Mouse (Mus musculus) thymus, adult 2 months (tissue): ENCODE data around the gene Cldn20.

ENCODE experiments used
- CTCF ChIP-seq: fragments of 200-500 bp; IDR thresholded peaks from 2 replicates; pipeline ENCODE4 v1.5.1; 2012; ENCODE audit warnings: mild to moderate bottlenecking, control low read depth, low read length, moderate library complexity, borderline replicate concordance; ENCODE audit not compliant: control insufficient read depth, poor library complexity, insufficient read depth; ENCODE audit errors: extremely low read depth
- POLR2A ChIP-seq: fragments of 200-500 bp; IDR thresholded peaks from 2 replicates; pipeline ENCODE4 v1.6.1; 2012; ENCODE audit warnings: mild to moderate bottlenecking, low read length, control low read depth, moderate library complexity; ENCODE audit not compliant: control insufficient read depth, poor library complexity, insufficient read depth; ENCODE audit errors: extremely low read depth

DNA sequence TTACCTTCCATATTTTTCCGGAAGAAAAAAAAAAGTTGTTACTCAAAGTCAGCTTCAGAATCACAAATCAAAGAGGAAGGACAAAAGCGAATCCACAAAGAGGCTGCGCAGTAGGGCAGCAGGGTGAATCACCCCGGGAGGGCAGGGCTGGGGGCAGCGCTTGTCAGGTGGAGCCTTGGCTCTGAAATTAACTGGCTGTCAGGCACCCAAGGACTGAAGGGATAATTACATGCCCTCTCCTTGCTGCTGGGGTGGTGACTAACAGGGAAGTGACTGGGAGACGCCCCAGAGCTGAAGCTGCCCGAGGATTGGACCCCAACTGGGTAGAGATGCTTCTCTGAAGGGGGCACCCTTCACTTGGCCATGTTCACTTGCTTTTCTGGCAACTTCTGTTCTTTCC lies 46.5 kb upstream of the Cldn20 start:
- no peak for TF ChIP-seq CTCF
- TF ChIP-seq POLR2A = no peak
